Mouse (Mus musculus) adrenal gland, postnatal 4 days (tissue): ENCODE data around the gene As3mt. TPM values are rescaled to one million over a fixed set of nuclear protein-coding genes. Genes with fewer than 3 reads are reported as not detected.
"Not testable (repeated sequence)": the region's sequence is repeated elsewhere in the genome, so short reads cannot be mapped to it uniquely, and the experiment has no call there.

ENCODE experiments used
- DNase-seq, 2 experiments: peaks; one replicate each; pipeline ENCODE4 v3.0.0; 2021 to 2022; ENCODE audit warnings: low spot score in 2 of 2, mixed read lengths in 2 of 2
- total RNA-seq, 2 experiments: library from RNA; stranded (reverse); gene quantifications; 2 replicates each; pipeline ENCODE4 v1.2.3; 2021

Gene As3mt
- total RNA-seq, 2 experiments from 2014 or later = 64.6 to 73.2 TPM

- DNase-seq = no peak
Observed at GRCm38 (mm10) chr19:46777928-46778680, 70.8 kb downstream of the As3mt start.

GRCm38 (mm10) chr19:46779130-46779529 is 71.9 kb downstream of the As3mt start:
- not testable (repeated sequence) for DNase-seq

DNA sequence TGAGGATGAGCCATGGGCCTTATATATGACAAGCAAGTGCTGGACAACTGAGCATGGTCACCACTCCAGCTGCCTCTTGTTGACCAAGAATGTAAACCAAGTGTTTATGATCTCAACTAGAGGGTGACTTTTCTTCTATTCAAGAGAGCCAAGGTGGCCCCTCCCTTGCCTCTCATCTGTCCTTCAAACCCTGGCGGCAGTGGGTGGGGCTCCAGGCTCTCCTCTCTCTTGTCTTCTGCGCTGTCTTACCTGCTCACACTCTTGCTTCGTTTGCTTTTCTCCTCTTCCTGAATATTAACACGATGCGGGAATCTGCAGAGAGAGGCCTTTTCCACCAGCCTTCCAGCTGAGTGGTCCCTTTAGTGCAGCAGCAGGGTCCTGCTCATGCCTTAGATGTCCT is 76.8 kb downstream of the As3mt start:
- DNase-seq = no peak

DNA sequence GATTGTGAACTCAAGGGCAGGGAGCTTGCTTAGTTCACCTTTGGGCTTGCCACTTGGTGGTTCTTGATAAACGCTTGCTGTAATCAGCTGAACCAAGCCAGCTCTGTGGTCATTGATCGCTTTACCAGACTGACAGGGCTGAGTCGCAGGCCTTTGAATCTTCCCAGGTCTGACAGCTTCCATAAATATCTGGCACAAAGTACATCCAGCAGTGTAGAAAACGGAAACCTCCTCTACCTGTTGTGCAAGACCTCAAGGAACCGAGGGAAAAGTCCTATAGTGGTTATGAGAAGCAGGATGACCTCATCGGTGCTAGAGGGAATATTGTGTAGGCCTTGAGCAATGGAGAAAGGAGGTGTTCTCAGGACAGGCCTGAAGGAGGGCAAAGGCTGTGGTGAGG is 77.2 kb downstream of the As3mt start:
- DNase-seq = no peak

GRCm38 (mm10) chr19:46785633-46786032 is 78.4 kb downstream of the As3mt start:
- no peak for DNase-seq

DNA sequence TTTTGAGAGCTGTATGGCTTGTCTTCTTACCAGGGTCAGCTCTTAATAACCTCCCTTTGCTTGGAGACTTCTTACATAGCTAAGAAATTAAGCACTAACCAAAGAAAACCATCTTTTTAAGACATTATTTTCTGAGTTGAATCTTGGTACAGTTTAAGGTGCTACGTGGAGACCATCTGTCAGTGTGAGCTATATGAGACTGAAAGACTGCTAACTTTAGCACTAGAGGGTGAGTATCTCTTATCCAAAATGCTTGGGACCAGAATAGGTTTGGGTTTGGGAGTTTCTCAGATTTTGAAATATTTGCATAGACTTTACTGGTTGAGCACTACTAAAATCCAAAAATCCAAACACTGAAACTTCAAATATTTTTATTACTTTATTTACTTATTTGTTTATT is 82.5 kb downstream of the As3mt start:
- no peak for DNase-seq

Other genes starting within 250 kb of the As3mt start
- 10 to 100 TPM; 60.5 to 70.3 TPM for gene Trim8, start 205.8 kb upstream of the As3mt start, total RNA-seq
- gene Arl3, start 134.3 kb upstream of the As3mt start, total RNA-seq = 10 to 100 TPM; 47.2 to 54.9 TPM
- 10 to 100 TPM; 13.1 to 18.4 TPM for gene Sfxn2, start 134.1 kb upstream of the As3mt start, total RNA-seq
- 100 to 1,000 TPM; 180 to 182 TPM for gene Wbp1l, start 108.4 kb upstream of the As3mt start, total RNA-seq
- 1 to 10 TPM; 1.1 to 1.4 TPM for gene Cyp17a1, start 34.3 kb upstream of the As3mt start, total RNA-seq
- gene Borcs7, start 17.6 kb upstream of the As3mt start, total RNA-seq = 10 to 100 TPM; 16.2 to 20.9 TPM
- 10 to 100 TPM; 13.9 to 15.0 TPM for gene Cnnm2, start 54.1 kb downstream of the As3mt start, total RNA-seq